Mouse (Mus musculus): ENCODE measurements around the gene Nmu.

Nmu gene

DNA sequence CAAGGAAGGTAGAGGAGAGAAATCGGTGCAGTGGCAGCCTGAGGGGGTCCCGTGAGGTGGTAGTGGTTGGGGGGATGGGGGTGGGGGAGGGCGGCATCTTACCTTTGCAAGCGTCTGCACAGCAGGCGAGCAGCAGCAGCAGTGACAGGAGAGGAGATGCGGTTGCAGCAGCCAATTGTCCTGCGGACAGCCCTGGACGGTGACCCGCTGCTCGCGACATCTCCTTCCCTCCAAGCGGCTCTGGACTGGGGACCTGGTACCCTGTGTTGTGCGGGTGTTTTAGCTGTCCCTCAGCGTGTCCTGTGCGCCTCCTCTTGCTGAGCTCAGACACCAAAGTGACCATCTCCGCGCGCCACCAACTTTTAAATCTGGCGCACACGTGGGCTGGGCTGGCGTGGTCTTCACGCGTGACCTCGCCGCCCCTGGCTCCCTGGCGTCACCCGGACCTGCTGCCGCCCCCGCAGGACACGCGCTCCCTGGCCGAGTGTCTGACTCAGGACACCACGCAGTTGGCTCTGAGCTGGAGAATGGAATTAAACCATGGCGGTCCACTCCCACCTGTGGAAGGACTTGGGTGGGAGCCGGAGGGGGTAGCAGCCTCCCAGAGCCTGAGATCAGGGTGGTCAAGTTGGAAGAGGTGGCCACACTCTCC is at the start of gene Nmu:
Nmu (minus strand) TSS at position 336 of the 652 bp plus-strand sequence.
- no peak for DNase-seq (ENCODE audit: low spot score in 2 of 2)

DNA sequence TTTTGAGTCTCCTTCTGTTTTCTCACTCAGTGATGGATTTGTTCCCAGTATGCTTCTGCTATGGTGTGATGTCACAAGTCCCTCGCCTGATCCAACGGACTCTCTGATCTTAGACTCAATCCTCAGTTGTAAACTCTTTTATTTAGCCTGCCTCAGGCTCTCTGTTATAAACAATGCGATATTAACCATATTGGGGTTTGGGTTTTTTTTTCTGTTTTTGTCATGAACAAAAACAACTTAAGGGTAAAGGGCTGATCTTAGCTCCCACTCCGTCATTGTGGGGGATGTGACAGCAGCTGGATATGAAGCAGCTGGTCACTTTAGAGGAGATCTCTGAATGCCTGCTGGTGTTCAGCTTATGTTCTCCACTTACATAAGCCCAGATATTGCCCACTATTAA is 48.1 kb upstream of the Nmu start:
- no peak for DNase-seq (ENCODE audit: low spot score in 2 of 2)

DNA sequence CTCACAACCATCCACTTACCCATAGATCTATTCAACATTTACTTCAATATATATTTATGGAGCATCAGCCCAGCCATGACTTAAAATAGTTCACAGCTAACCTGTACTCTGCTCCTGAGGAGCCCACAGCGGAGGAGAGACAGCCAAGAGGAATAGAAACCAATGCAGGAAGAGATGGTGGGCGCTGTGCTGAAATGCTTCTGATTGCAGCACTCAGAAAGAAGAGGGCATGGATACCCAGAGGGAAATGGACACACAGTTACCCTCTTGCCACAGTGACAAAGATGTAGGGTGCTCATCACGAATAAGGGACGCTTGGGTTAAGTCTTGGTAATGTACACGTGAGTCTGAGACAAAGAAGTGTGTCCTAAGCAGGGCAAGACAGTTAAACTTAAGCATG is 30.8 kb upstream of the Nmu start:
- DNase-seq (ENCODE audit: low spot score in 2 of 2), result no peak

DNA sequence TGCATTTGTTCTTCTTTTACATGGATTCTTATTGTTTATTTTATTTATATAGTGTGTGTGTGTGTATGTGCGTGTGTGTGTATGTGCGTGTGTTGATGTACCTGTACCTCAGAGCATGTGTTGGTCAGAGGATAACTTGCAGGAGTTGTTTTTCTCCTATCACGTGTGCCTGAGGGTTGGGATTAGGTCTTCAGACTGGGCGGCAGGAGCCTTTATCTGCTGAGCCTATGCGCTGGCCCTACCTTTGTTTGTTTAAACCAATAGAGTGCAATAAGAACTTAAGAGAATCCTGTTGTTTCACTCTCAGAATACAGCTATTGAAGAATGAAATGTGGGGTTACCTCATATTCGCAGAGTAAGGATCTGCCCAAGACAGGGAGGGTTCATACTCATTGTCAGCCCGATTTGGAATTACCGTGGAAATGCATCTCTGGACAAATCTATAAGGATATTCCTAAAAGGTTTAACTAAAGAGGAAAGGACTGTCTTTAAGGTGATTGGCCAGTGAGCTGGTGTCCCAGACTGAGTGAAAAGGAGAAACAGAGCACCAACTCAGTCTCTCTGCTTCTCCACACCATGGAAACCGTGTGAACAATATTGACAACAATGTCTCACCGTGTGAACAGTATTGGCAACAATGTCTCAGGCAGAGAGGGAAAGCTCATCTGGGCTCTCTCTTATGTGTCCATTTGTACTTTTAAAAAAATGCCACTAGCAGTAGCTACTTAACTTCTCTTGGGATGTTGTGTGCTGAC is 25.6 kb upstream of the Nmu start:
- DNase-seq (ENCODE audit: low spot score in 2 of 2), result no peak

DNA sequence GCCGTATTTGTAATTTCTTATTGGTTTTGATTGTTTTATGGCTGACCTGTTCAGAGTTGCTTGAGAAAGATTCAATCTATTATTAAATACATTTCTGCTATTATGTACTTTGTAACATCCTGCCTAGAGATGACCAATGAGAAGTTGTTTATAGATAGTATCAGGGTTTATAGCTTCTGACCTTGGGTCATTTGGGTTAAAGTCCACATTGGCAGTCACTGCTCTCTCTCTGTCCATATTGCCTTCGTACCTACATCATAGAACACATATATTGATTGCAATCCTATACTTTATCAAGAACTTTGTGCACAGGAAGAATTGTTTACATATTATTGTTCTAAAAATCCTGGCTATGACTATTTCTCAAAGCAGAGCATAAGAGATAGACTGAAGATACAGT is 24.9 kb upstream of the Nmu start:
- no peak for DNase-seq (ENCODE audit: low spot score in 2 of 2)

DNA sequence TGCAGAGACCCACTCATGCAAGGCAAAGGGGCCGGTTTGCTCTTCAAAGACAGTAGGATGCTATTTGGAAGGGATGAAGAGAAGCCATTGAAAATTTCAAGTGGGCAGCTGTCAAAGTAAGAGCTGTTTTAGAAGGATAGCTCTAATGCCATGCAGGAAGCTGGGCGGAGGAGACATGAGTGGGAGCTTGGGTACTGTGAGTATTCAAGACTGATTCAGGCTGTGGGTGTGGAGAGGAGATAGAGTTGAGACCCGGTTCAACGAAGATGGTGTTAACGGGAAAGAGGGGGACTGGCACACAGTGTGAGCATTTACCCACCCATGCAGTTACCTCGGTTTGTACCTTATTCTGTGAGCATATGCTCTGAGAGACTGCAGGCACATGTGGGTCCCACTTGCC is 20.1 kb upstream of the Nmu start:
- DNase-seq (ENCODE audit: low spot score in 2 of 2), result peak in 1 of 2 experiments; percentile 7

DNA sequence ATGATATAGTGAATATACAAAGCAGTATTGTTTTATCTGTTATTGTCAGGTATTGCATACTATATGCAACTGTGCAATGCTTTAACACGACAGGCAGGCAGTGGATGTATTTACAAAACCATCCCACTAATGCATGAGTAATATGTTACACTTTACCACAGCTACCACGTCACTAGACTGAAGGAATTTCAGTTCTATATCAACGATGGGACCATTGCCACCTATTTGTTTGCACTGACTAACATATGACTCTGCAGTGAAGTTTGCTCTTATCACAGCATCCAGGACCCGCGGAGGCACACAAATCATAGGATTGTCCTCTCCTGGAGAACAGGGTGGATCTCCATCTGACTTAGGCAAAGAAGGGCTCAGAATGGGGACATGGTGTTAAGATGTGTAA is 18.2 kb upstream of the Nmu start:
- no peak for DNase-seq (ENCODE audit: low spot score in 2 of 2)

DNA sequence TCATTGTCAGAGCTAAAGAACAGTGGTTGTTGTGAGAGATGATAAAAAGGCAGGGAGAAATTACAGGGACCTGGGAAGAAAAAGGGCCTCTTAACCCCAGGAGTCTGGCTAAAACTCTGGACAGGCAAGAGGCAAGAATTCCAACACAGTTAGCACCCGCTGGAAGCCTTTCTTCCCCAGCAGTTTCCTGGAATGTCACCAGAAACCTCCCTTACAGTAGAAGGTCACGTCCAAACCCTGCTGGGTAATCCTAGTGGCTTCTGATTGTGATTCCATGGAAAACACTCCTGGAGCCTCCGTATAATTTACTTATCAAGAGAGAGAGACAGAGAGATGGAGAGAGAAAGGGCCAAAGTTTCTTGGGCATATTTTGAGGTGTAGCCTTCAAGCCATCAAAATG is 15.6 kb upstream of the Nmu start:
- no peak for DNase-seq (ENCODE audit: low spot score in 2 of 2)

DNA sequence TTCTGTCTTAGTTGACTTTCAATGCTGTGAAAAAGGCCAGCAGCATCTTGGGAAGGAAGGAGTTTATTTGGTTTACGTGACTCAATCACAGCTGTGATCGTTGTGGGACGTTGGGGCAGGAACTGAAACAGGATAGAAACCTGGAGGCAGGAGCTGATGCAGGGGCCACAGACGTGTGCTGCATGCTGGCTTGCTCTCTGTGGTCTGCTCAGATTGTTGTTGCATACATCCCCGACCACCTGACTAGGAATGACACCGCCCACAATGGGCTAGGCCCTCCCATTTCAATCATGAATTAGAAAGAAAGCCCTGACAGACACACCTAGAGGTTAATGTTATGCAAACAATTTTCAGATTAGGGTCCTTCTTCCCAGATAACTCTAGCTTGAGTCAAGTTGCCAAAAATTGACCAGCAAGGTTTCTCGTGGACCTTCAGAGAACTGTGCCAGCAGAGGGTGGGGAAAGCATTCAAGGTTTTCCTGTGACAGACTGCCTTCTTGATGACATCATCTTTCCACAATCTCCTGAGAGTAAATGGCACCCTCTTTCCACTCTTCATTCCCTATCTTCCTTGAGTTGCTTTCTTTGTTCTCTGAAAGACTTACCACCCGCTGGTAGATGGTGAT is 5.7 kb upstream of the Nmu start:
- DNase-seq (ENCODE audit: low spot score in 2 of 2), result no peak

DNA sequence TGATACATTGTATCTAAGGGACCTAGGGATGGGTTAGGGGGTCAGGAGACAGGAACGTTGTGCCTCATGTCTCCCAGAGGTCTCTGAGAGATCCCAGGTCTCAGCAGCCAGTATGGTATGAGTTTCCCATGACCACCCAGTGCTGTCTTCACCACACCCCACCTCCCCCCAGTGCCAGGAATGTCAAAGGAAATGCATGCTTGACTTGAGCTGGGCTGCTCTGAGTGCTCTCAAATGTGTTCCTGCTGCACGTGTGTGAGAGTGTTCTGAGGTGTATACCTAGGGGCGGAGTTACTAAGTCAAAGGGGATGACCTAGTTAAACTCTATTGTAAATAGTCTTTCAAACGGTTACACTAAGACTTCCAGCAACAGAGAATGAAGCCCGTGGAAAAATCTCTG is 1.8 kb upstream of the Nmu start:
- no peak for DNase-seq (ENCODE audit: low spot score in 2 of 2)

DNA sequence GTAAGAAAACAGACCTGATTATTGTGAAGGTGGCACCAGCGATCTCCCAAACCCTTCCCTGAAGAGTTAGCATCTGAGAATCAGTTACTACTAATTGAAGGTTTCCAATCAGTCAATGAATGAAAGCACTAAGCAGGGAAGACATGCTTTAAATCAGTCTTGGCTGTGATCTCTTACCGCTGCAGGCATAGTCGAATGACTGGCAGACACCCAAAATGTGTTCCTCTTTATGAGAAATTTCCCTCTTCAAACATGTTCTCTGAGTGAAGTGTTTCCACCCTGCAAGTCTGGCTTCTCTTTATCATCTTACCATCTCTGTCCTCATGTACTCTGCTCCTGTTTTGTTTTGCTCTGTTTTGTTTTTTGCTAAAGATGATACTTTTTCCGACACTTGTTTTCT is 2.8 kb downstream of the Nmu start:
- DNase-seq (ENCODE audit: low spot score in 2 of 2), result no peak

DNA sequence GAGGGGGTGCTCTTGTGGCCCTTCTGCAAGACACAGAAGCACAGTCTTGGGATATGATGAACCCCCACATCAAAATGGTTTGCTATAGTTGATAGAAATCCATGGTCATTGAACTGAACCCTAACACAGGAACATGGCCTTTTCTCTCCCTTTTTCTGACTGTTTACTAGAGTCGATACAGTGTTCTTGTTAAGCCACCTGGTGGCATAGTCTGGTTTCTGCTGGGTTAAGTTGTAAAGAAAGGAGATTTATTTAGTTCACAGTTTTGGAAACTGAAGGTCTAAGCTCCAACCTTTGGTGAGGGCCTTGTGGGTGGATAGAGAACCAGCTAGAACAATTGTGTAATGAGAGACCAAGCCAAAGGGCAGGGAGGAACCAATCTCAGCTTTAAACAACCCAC is 3.5 kb downstream of the Nmu start:
- no peak for DNase-seq (ENCODE audit: low spot score in 2 of 2)

DNA sequence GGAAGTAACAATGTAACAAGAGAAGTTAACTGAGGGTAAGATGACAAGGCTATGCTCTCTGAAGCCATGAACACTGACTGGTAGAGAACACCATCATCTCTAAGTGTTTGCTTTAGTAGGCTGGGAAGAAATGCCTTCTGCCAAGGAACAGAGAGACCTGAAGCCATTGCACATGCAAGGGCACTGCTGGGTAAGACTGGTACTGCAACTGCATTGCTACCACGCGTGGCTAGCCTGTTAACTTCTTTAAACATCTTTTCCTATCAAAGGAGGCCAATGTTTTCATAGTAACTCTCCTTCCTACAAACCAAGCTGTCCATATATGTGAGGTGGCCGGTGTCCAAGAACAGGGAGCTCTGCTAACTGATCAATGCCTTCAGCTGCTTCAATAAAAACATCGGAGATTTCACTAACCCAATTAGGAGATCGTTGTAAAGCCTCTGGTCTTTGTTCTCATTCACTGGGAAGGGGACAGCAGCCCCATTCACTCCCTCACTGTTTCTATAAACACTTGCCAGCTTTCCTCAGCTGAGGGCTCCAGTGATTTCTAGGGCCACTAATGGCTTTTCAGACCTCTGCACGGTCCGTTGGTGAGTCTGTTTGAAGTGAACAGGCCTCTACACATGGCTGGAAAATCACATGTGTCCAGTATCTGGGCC is 11.5 kb downstream of the Nmu start:
- DNase-seq (ENCODE audit: low spot score in 2 of 2), result no peak

DNA sequence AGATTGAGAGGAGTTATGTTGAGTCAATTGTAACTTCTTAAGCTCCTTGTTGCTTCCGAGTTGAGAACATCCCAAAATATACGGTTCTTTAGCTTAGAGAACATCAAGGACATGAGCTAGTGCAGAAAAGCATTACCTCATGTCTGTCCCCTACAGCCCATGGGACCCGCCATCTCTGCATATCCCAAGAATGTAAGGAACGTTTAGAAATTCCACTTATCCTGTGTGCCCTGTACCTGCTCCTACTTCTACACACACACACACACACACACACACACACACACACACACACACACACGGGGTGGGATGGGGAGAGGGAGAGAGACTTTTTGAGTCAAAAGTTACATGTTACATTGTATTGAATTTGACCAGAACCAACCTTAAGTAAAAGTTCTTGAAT is 12.1 kb downstream of the Nmu start:
- DNase-seq (ENCODE audit: low spot score in 2 of 2), result no peak

DNA sequence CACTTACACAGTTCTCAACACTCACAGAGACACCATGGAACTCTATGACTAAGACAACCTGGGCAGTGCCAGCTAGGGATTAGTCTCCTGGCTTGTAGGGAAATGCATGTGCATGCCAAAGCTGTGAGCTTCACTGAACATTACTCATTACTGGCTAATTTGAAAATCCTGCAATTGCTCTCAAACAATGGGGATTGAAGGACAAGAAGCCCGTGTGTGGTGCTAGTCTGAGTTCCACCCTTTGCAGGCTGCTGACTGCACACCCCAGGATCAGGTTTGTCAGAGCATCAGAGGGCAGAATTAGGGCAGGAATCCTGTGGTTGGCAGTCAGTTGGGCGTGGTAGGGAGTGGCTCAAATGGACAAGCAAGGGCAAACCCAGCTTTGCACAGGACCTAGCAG is 17.5 kb downstream of the Nmu start:
- no peak for DNase-seq (ENCODE audit: low spot score in 2 of 2)

DNA sequence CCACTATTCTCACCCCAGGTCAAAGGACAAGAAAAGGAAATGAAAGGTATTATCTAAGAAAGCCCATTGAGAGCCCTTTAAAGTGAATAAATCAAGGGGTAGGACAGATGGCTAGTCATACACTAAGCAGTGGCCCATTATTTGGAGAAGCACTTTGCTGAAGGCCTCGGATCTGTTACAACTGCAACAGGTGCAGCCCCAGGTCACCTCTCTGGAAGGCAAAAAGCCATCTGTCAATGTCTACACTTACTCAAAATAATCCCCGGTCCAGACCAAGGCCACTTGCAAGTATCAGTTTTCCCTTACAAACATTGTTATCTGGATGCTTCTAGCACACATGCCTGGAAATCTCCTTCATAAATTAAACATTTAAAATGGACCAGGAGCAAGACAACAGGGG is 22.7 kb downstream of the Nmu start:
- no peak for DNase-seq (ENCODE audit: low spot score in 2 of 2)

DNA sequence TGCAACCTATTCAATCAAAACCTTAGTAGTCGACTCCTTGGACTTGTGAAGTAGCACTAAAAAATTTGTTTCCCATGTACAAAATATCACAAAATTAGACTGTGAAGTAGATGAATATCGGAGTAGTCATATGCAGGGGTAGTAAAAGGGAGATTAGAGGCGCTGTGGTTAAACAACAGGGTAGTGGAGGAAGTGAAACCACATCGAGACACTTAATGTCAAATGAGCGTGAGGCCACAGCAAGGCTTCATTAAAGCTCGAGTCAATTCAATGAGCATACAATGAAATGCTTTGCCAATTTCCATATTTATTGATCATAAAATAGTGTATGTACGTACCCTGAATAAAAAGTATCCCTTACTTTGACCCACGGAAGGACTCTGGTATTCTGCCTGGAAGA is 26.5 kb downstream of the Nmu start:
- DNase-seq (ENCODE audit: low spot score in 2 of 2), result no peak

DNA sequence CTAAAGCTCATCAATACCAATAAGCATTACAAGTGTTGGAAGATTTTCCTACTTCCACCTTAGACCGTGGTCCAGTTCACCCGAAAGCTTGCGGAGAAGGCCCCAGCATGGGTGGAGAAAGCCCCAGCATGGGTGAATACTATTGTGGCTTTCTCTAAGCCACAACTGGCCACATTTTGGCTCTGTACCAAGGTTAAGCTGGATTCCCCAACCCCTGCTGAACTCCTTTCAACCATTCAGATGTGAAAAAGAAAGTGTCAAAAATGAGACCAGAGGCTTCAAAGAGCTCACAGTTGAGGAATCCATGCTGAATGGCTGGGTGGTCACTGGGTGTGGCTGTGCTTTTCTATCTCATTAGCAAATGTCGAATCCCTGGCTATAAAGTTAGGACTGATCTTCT is 29.8 kb downstream of the Nmu start:
- DNase-seq (ENCODE audit: low spot score in 2 of 2), result no peak

DNA sequence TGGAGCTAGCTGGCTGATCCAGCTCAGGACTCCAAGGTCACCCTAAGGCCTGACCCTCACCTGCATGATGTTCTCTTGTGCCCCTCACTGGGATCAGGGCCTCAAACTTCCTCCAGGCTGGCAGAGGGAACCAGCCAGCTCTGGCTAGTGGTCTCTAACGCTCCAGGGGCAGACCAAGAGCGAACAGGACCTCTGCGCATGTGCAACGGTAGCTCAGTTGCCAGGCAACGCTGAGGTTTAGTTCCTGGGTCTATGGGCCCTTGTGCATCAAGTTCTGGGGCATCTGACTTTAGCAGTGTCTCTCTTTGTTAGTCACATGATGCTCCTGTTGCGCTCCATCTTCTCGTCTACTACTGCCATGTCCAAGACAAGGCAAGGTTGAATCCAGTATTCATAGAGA is 32.6 kb downstream of the Nmu start, which contains the start of gene Pdcl2:
Pdcl2 (minus strand) TSS at position 204 of the 400 bp plus-strand sequence.
- no peak for DNase-seq (ENCODE audit: low spot score in 2 of 2)

DNA sequence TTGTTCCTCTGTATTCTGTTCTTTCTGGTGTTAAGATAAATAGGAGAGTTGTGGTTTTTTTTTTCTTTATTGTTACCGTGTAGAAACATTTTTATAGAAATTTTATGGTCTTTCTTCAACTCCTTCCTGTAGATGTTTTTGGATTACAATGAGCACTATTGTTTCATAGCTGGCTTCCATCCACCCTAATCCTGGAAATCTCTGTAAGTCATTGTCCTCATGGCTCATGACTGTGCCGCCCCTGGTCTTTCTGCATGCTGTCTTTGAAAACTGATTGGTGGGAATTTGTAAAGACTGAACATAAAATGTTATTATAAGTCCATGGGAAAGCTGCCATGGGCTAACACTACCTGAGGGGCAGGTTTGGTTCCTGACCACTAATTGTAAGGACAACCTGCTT is 36.3 kb downstream of the Nmu start:
- no peak for DNase-seq (ENCODE audit: low spot score in 2 of 2)

DNA sequence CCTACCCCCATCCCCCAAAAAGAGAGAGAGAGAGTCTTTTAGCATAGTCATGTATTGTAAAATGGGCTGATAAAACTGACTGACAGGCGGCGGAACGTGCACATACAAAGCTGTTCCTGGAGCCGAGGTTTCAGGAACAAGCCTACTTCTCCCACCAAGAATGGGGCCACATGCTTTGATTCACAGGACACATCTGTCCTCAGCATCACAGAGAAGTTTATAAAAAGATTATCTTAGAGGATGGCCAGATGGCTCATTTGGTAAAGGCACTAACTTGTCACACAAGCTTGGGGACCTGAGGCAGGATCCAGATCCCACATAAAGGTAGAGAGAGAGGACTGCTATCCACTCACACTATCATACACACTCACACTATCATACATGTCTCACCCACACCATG is 38.5 kb downstream of the Nmu start:
- no peak for DNase-seq (ENCODE audit: low spot score in 2 of 2)

Data from frontal cortex, postnatal 14 days (tissue).